Mouse (Mus musculus): ENCODE measurements around the gene Trak1. TPM values are rescaled to one million over a fixed set of nuclear protein-coding genes. Genes with fewer than 3 reads are reported as not detected.

Gene Trak1
- polyA plus RNA-seq, 1 experiment from 2014 or later, result 52.9 TPM

GRCm38 (mm10) chr9:121426902-121427301, 129.6 kb downstream of the Trak1 start:
- no peak overlapping the region for H3K27ac ChIP-seq (replicated peaks)
- H3K36me3 ChIP-seq, result 0 out of 2 replicates have a peak, but pooled peaks cover 2% of the 10 kb centered on the region
- no peak overlapping the region for H3K4me2 ChIP-seq
- no peaks in the 10 kb centered on the region for H3K27me3 ChIP-seq (replicated peaks)
- no peak for ATAC-seq (ENCODE audit: low FRiP score)
- peaks cover 46% of the 10 kb centered on the region for H3K4me1 ChIP-seq
- no peak overlapping the region for H3K4me3 ChIP-seq (replicated peaks)
- WGBS, result 90% methylated on average over 5 of the region's 5 CpGs
- no peaks in the 10 kb centered on the region for H3K9me3 ChIP-seq (replicated peaks)
- H3K9ac ChIP-seq (replicated peaks), result no peak overlapping the region

- peaks cover 28% of the 10 kb centered on the region for H3K4me1 ChIP-seq
- H3K9ac ChIP-seq (replicated peaks), result no peak overlapping the region
- no peaks in the 10 kb centered on the region for H3K9me3 ChIP-seq (replicated peaks)
- no peak overlapping the region for H3K4me3 ChIP-seq (replicated peaks)
- H3K36me3 ChIP-seq, result peaks cover 13% of the 10 kb centered on the region; the same call in 1 of the 2 replicates
- WGBS, result 61% methylated on average over 7 of the region's 7 CpGs
- no peaks in the 10 kb centered on the region for H3K27me3 ChIP-seq (replicated peaks)
- ATAC-seq (ENCODE audit: low FRiP score), result no peak
- no peak overlapping the region for H3K27ac ChIP-seq (replicated peaks)
- no peak overlapping the region for H3K4me2 ChIP-seq
Measured at GRCm38 (mm10) chr9:121429592-121429991, 132.3 kb downstream of the Trak1 start.

GRCm38 (mm10) chr9:121430379-121430778, 133.1 kb downstream of the Trak1 start:
- peaks cover 13% of the 10 kb centered on the region; the same call in 1 of the 2 replicates for H3K36me3 ChIP-seq
- ATAC-seq (ENCODE audit: low FRiP score), result no peak
- no peak overlapping the region for H3K9ac ChIP-seq (replicated peaks)
- H3K27ac ChIP-seq (replicated peaks), result no peak overlapping the region
- H3K9me3 ChIP-seq (replicated peaks), result no peaks in the 10 kb centered on the region
- WGBS, result 72% methylated on average over 6 of the region's 6 CpGs
- peaks cover 23% of the 10 kb centered on the region for H3K4me1 ChIP-seq
- H3K27me3 ChIP-seq (replicated peaks), result no peaks in the 10 kb centered on the region
- no peak overlapping the region for H3K4me3 ChIP-seq (replicated peaks)
- H3K4me2 ChIP-seq, result no peak overlapping the region

GRCm38 (mm10) chr9:121433745-121434528, 136.6 kb downstream of the Trak1 start:
- ATAC-seq (ENCODE audit: low FRiP score), result no peak
- Histone ChIP-seq H3K36me3 (peaks cover 13% of the 10 kb centered on the region; the same call in 1 of the 2 replicates), H3K9me3 (replicated peaks) (no peaks in the 10 kb centered on the region), H3K9ac (replicated peaks) (no peak overlapping the region), H3K4me3 (replicated peaks) (no peak overlapping the region), H3K4me1 (peaks cover 15% of the 10 kb centered on the region), H3K27ac (replicated peaks) (no peak overlapping the region), H3K4me2 (no peak overlapping the region), H3K27me3 (replicated peaks) (no peaks in the 10 kb centered on the region)
- WGBS, result 81% methylated on average over 15 of the region's 15 CpGs

GRCm38 (mm10) chr9:121435332-121435956, 138.1 kb downstream of the Trak1 start:
- Histone ChIP-seq H3K27me3 (replicated peaks) (no peaks in the 10 kb centered on the region), H3K4me2 (no peak overlapping the region), H3K27ac (replicated peaks) (no peak overlapping the region), H3K9me3 (replicated peaks) (no peaks in the 10 kb centered on the region), H3K4me3 (replicated peaks) (no peak overlapping the region), H3K36me3 (peaks cover 13% of the 10 kb centered on the region; the same call in 1 of the 2 replicates), H3K9ac (replicated peaks) (no peak overlapping the region), H3K4me1 (peaks cover 4% of the 10 kb centered on the region)
- WGBS, result 83% methylated on average over 3 of the region's 3 CpGs
- no peak for ATAC-seq (ENCODE audit: low FRiP score)

GRCm38 (mm10) chr9:121436501-121436900, 139.2 kb downstream of the Trak1 start:
- Histone ChIP-seq H3K4me1 (no peaks in the 10 kb centered on the region), H3K9ac (replicated peaks) (no peak overlapping the region), H3K36me3 (peaks cover 16% of the 10 kb centered on the region; the same call in 1 of the 2 replicates), H3K27me3 (replicated peaks) (no peaks in the 10 kb centered on the region), H3K4me3 (replicated peaks) (no peak overlapping the region), H3K4me2 (no peak overlapping the region), H3K9me3 (replicated peaks) (no peaks in the 10 kb centered on the region), H3K27ac (replicated peaks) (no peak overlapping the region)
- WGBS, result 69% methylated on average over 1 of the region's 1 CpGs
- no peak for ATAC-seq (ENCODE audit: low FRiP score)

GRCm38 (mm10) chr9:121442145-121442544, 144.8 kb downstream of the Trak1 start:
- Histone ChIP-seq H3K27ac (replicated peaks) (no peak overlapping the region), H3K9ac (replicated peaks) (no peak overlapping the region), H3K27me3 (replicated peaks) (no peaks in the 10 kb centered on the region), H3K4me3 (replicated peaks) (no peak overlapping the region), H3K9me3 (replicated peaks) (no peaks in the 10 kb centered on the region), H3K36me3 (peaks cover 52% of the 10 kb centered on the region), H3K4me1 (no peaks in the 10 kb centered on the region), H3K4me2 (no peak overlapping the region)
- no peak for ATAC-seq (ENCODE audit: low FRiP score)
- 92% methylated on average over 1 of the region's 1 CpGs for WGBS

GRCm38 (mm10) chr9:121443696-121444366, 146.5 kb downstream of the Trak1 start:
- Histone ChIP-seq H3K27ac (replicated peaks) (no peak overlapping the region), H3K4me3 (replicated peaks) (no peak overlapping the region), H3K27me3 (replicated peaks) (no peaks in the 10 kb centered on the region), H3K4me2 (no peak overlapping the region), H3K36me3 (peaks cover 69% of the 10 kb centered on the region), H3K4me1 (no peaks in the 10 kb centered on the region), H3K9me3 (replicated peaks) (no peaks in the 10 kb centered on the region), H3K9ac (replicated peaks) (no peak overlapping the region)
- no peak for ATAC-seq (ENCODE audit: low FRiP score)
- 72% methylated on average over 31 of the region's 31 CpGs for WGBS

- H3K27me3 ChIP-seq (replicated peaks), result no peaks in the 10 kb centered on the region
- H3K9me3 ChIP-seq (replicated peaks), result no peaks in the 10 kb centered on the region
- H3K36me3 ChIP-seq, result peaks cover 74% of the 10 kb centered on the region
- WGBS, result 63% methylated on average over 3 of the region's 3 CpGs
- no peak overlapping the region for H3K4me3 ChIP-seq (replicated peaks)
- H3K27ac ChIP-seq (replicated peaks), result no peak overlapping the region
- no peaks in the 10 kb centered on the region for H3K4me1 ChIP-seq
- no peak for ATAC-seq (ENCODE audit: low FRiP score)
- H3K9ac ChIP-seq (replicated peaks), result no peak overlapping the region
- H3K4me2 ChIP-seq, result no peak overlapping the region
Measured at GRCm38 (mm10) chr9:121444367-121444707, 147.0 kb downstream of the Trak1 start.

- WGBS, result 88% methylated on average over 2 of the region's 2 CpGs
- H3K4me2 ChIP-seq, result no peak overlapping the region
- H3K4me3 ChIP-seq (replicated peaks), result no peak overlapping the region
- H3K27me3 ChIP-seq (replicated peaks), result no peaks in the 10 kb centered on the region
- H3K9me3 ChIP-seq (replicated peaks), result no peaks in the 10 kb centered on the region
- H3K4me1 ChIP-seq, result no peaks in the 10 kb centered on the region
- no peak overlapping the region for H3K27ac ChIP-seq (replicated peaks)
- no peak overlapping the region for H3K9ac ChIP-seq (replicated peaks)
- ATAC-seq (ENCODE audit: low FRiP score), result no peak
- H3K36me3 ChIP-seq, result peaks cover 82% of the 10 kb centered on the region
Measured at GRCm38 (mm10) chr9:121445364-121445763, 148.1 kb downstream of the Trak1 start.

- Histone ChIP-seq H3K9ac (replicated peaks) (no peak overlapping the region), H3K9me3 (replicated peaks) (no peaks in the 10 kb centered on the region), H3K27me3 (replicated peaks) (no peaks in the 10 kb centered on the region), H3K4me2 (no peak overlapping the region), H3K27ac (replicated peaks) (no peak overlapping the region), H3K4me1 (no peaks in the 10 kb centered on the region), H3K36me3 (peaks cover 91% of the 10 kb centered on the region), H3K4me3 (replicated peaks) (no peak overlapping the region)
- no peak for ATAC-seq (ENCODE audit: low FRiP score)
- WGBS, result 94% methylated on average over 13 of the region's 13 CpGs
Measured at GRCm38 (mm10) chr9:121446431-121446831, 149.1 kb downstream of the Trak1 start.
